Mouse (Mus musculus): ENCODE results near the gene Syvn1. TPM values are rescaled to one million over a fixed set of nuclear protein-coding genes. Genes with fewer than 3 reads are reported as not detected.

The Syvn1 gene
- total RNA-seq, 1 experiment, result 29.6 TPM

DNA sequence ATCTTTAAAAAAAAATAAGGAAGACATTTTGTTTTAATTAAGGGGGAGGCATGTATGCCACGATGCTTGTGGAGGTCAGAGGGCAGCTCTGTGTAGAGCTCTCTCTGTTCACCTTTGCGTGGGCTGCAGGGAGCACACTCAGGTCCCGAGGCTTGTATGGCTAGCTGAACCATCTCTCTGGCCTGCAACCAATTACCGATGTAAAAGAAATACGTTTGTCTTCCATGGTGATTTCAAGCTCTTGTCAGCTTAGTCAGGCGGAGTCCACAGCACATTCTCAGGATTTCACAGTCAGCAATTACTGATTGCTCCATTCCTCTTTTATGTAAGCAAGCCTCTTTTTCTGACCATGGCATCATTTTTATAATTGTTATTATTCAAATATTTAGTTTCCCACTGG lies 54.8 kb downstream of the Syvn1 start:
- DNase-seq (ENCODE audit: low read depth, low spot score), result no peak
- Histone ChIP-seq H3K27ac (ENCODE audit: insufficient read depth, low read depth, low read length, poor library complexity, severe bottlenecking) (no peak overlapping the region), H3K4me3 (ENCODE audit: insufficient read depth in 1 of 2, low read depth in 1 of 2, low read length in 2 of 2, poor library complexity in 1 of 2, severe bottlenecking in 1 of 2) (no peak overlapping the region), H3K4me1 (ENCODE audit: control insufficient read depth in 2 of 2, insufficient read depth in 2 of 2, low read length in 2 of 2, poor library complexity in 1 of 2) (peaks cover 0 to 15% of the 10 kb centered on the region in 2 experiments; a peak in 2 of 4 replicates), H3K36me3 (ENCODE audit: control insufficient read depth, insufficient read depth, low read length, poor library complexity, severe bottlenecking) (peaks cover 20% of the 10 kb centered on the region), H3K9me3 (ENCODE audit: control insufficient read depth, insufficient read depth, low read depth, low read length) (no peaks in the 10 kb centered on the region), H3K9ac (ENCODE audit: insufficient read depth, low read depth, low read length, poor library complexity, severe bottlenecking) (no peak overlapping the region)
- TF ChIP-seq MAFK (IDR thresholded peaks at IDR 0.05; ENCODE audit: insufficient read depth, low read depth, low read length) (no peak), ZNF384 (IDR thresholded peaks at IDR 0.05; ENCODE audit: low read depth, low read length) (no peak), HCFC1 (IDR thresholded peaks at IDR 0.05; ENCODE audit: borderline replicate concordance, insufficient read depth, low read length) (no peak), CHD2 (IDR thresholded peaks at IDR 0.05; ENCODE audit: low read depth, low read length) (no peak), ZC3H11A (IDR thresholded peaks at IDR 0.05; ENCODE audit: borderline replicate concordance, low read depth, low read length) (no peak)
- in situ Hi-C loops (cut with MboI; ENCODE audit: low sequenced_read_pairs in 2 of 2, unreplicated experiment in 2 of 2), result no loop called here

GRCm38 (mm10) chr19:6102169-6102853 lies 55.9 kb downstream of the Syvn1 start:
- Histone ChIP-seq H3K4me1 (ENCODE audit: control insufficient read depth in 2 of 2, insufficient read depth in 2 of 2, low read length in 2 of 2, poor library complexity in 1 of 2) (peaks cover 0 to 15% of the 10 kb centered on the region in 2 experiments; a peak in 2 of 4 replicates), H3K36me3 (ENCODE audit: control insufficient read depth, insufficient read depth, low read length, poor library complexity, severe bottlenecking) (peaks cover 20% of the 10 kb centered on the region), H3K27ac (ENCODE audit: insufficient read depth, low read depth, low read length, poor library complexity, severe bottlenecking) (no peak overlapping the region), H3K9me3 (ENCODE audit: control insufficient read depth, insufficient read depth, low read depth, low read length) (no peaks in the 10 kb centered on the region), H3K4me3 (ENCODE audit: insufficient read depth in 1 of 2, low read depth in 1 of 2, low read length in 2 of 2, poor library complexity in 1 of 2, severe bottlenecking in 1 of 2) (no peak overlapping the region), H3K9ac (ENCODE audit: insufficient read depth, low read depth, low read length, poor library complexity, severe bottlenecking) (no peak overlapping the region)
- TF ChIP-seq ZNF384 (IDR thresholded peaks at IDR 0.05; ENCODE audit: low read depth, low read length) (no peak), HCFC1 (IDR thresholded peaks at IDR 0.05; ENCODE audit: borderline replicate concordance, insufficient read depth, low read length) (no peak), ZC3H11A (IDR thresholded peaks at IDR 0.05; ENCODE audit: borderline replicate concordance, low read depth, low read length) (no peak), CHD2 (IDR thresholded peaks at IDR 0.05; ENCODE audit: low read depth, low read length) (no peak), MAFK (IDR thresholded peaks at IDR 0.05; ENCODE audit: insufficient read depth, low read depth, low read length) (no peak)
- DNase-seq (ENCODE audit: low read depth, low spot score), result no peak
- in situ Hi-C loops (cut with MboI; ENCODE audit: low sequenced_read_pairs in 2 of 2, unreplicated experiment in 2 of 2), result no loop called here

Other genes starting within 250 kb of the Syvn1 start
- gene Frmd8, start 171.3 kb upstream of the Syvn1 start, total RNA-seq (2012; rRNA removed), result 33.4 and 35.7 TPM in 2 replicates
- 1.2 and 1.9 TPM in 2 replicates for gene Slc25a45, start 168.8 kb upstream of the Syvn1 start, total RNA-seq (2012; rRNA removed)
- gene Tigd3, start 152.4 kb upstream of the Syvn1 start, total RNA-seq (2012; rRNA removed), result 2.1 and 2.2 TPM in 2 replicates
- 37.9 and 39.5 TPM in 2 replicates for gene Dpf2, start 133.6 kb upstream of the Syvn1 start, total RNA-seq (2012; rRNA removed)
- gene Cdc42ep2, start 121.8 kb upstream of the Syvn1 start, total RNA-seq (2012; rRNA removed), result 0.42 and 0.76 TPM in 2 replicates
- 69.7 and 80.5 TPM in 2 replicates for gene Pola2, start 82.4 kb upstream of the Syvn1 start, total RNA-seq (2012; rRNA removed)
- 0.54 and 1.4 TPM in 2 replicates for gene Slc22a20, start 60.4 kb upstream of the Syvn1 start, total RNA-seq (2012; rRNA removed)
- 19.3 and 20.4 TPM in 2 replicates for gene Capn1, start 30.7 kb upstream of the Syvn1 start, total RNA-seq (2012; rRNA removed)
- gene Mrpl49, start 11.2 kb downstream of the Syvn1 start, total RNA-seq (2012; rRNA removed), result 55.9 and 62.7 TPM in 2 replicates
- gene Fau, start 11.3 kb downstream of the Syvn1 start, total RNA-seq (2012; rRNA removed), result 1,469 and 1,510 TPM in 2 replicates
- gene Znhit2, start 14.6 kb downstream of the Syvn1 start, total RNA-seq (2012; rRNA removed), result 18.2 and 23.2 TPM in 2 replicates
- gene Tm7sf2, start 21.8 kb downstream of the Syvn1 start, total RNA-seq (2012; rRNA removed), result 14.0 and 23.2 TPM in 2 replicates
- 36.9 and 45.3 TPM in 2 replicates for gene Vps51, start 30.7 kb downstream of the Syvn1 start, total RNA-seq (2012; rRNA removed)
- gene Tmem262, start 33.5 kb downstream of the Syvn1 start, total RNA-seq (2012; rRNA removed), result not detected in 2 replicates
- gene Gm28374, start 35.7 kb downstream of the Syvn1 start, total RNA-seq (2012; rRNA removed), result 0.48 and 0.54 TPM in 2 replicates
- gene Zfpl1, start 38.4 kb downstream of the Syvn1 start, total RNA-seq (2012; rRNA removed), result 39.4 and 42.4 TPM in 2 replicates
- gene Cdca5, start 38.4 kb downstream of the Syvn1 start, total RNA-seq (2012; rRNA removed), result 50.7 and 52.1 TPM in 2 replicates
- gene AC131692.1, start 47.8 kb downstream of the Syvn1 start, total RNA-seq (2012; rRNA removed), result 3.4 and 5.9 TPM in 2 replicates
- 0.80 and 3.5 TPM in 2 replicates for gene Naaladl1, start 59.2 kb downstream of the Syvn1 start, total RNA-seq (2012; rRNA removed)
- 25.2 and 28.2 TPM in 2 replicates for gene Sac3d1, start 72.1 kb downstream of the Syvn1 start, total RNA-seq (2012; rRNA removed)
- 8.9 and 11.9 TPM in 2 replicates for gene Snx15, start 81.7 kb downstream of the Syvn1 start, total RNA-seq (2012; rRNA removed)
- gene Batf2, start 94.4 kb downstream of the Syvn1 start, total RNA-seq (2012; rRNA removed), result 0.18 TPM in 1 of 2 replicates, not detected in the other
- gene Arl2, start 95.0 kb downstream of the Syvn1 start, total RNA-seq (2012; rRNA removed), result 42.2 and 43.8 TPM in 2 replicates
- gene Majin, start 137.8 kb downstream of the Syvn1 start, total RNA-seq (2012; rRNA removed), result 0.63 and 1.6 TPM in 2 replicates
- gene Gpha2, start 179.8 kb downstream of the Syvn1 start, total RNA-seq (2012; rRNA removed), result 3.9 and 5.9 TPM in 2 replicates
- 22.8 and 24.8 TPM in 2 replicates for gene Ppp2r5b, start 189.3 kb downstream of the Syvn1 start, total RNA-seq (2012; rRNA removed)
- gene Atg2a, start 195.1 kb downstream of the Syvn1 start, total RNA-seq (2012; rRNA removed), result 31.8 and 45.0 TPM in 2 replicates
- gene Ehd1, start 230.1 kb downstream of the Syvn1 start, total RNA-seq (2012; rRNA removed), result 133 and 162 TPM in 2 replicates

Data from ES-E14 (cell line).